Mouse (Mus musculus) monocyte, adult 5-6 weeks (primary cell): ENCODE measurements at regions not wholly inside any gene's neighbourhood (a gene's known extent, or its start where the extent isn't known, plus 50 kb on each side); places are given as distances from the start of the nearest gene placed in this dataset.

ENCODE experiments used
- ATAC-seq: fragments of 153-309, 156-312 bp; replicated peaks from 2 replicates; pipeline ENCODE4 v1.8.0; 2017; ENCODE audit warnings: mild to moderate bottlenecking; ENCODE audit not compliant: low TSS enrichment, insufficient number of reproducible peaks, severe bottlenecking, poor library complexity, low FRiP score

GRCm38 (mm10) chr4:125180947-125181346 lies 53.3 kb upstream of the Zc3h12a start:
- ATAC-seq = no peak

- no peak for ATAC-seq
Measured at GRCm38 (mm10) chr4:125178552-125178951, 50.9 kb upstream of the Zc3h12a start.

GRCm38 (mm10) chr4:125177666-125178065 lies 50.0 kb upstream of the Zc3h12a start:
- no peak for ATAC-seq
